Mouse (Mus musculus): ENCODE measurements around the gene Fndc9. TPM values are rescaled to one million over a fixed set of nuclear protein-coding genes. Genes with fewer than 3 reads are reported as not detected.

The Fndc9 gene
- polyA plus RNA-seq, 1 experiment: not detected

- WGBS: 62% methylated on average over 17 of the region's 17 CpGs
Measured at GRCm38 (mm10) chr11:46205639-46206409, 29.5 kb upstream of the Fndc9 start.

DNA sequence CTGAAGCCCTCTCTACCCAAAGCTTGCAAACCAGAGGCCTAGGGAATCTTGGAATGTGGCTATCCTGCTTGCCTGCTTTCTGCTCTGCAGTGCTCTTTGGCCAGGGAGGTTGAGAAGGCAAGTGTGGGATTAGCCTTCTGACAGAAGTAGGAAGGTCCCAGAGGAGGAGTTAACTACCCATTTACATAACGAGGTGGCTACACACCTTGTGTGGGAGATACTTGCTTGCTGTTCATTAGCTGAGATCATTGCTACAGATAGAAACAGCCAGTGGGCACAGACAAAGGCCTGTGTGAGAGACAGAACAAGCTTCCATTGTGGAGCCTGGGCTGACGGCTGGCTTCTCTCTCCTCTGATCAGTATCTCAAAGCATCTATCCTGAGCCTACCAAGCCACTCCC, 25.4 kb upstream of the Fndc9 start:
- no peaks in the 10 kb centered on the region for H3K27me3 ChIP-seq (ENCODE audit: control insufficient read depth, insufficient read depth, low read length)
- no peak for TF ChIP-seq CTCF (IDR thresholded peaks at IDR 0.05; ENCODE audit: extremely low read depth, insufficient read length, insufficient replicate concordance, low read depth, low read length)
- no peak for TF ChIP-seq POLR2A (IDR thresholded peaks at IDR 0.05; ENCODE audit: low read depth, low read length)
- H3K4me1 ChIP-seq (ENCODE audit: control insufficient read depth, insufficient read depth, insufficient read length, low read length): no peaks in the 10 kb centered on the region; the same call in 1 of the 2 replicates
- 48% methylated on average over 2 of the region's 2 CpGs for WGBS
- no peak overlapping the region for H3K27ac ChIP-seq (ENCODE audit: insufficient read depth, low read depth, low read length)
- H3K36me3 ChIP-seq (ENCODE audit: control insufficient read depth, insufficient read depth, low read length): no peaks in the 10 kb centered on the region
- H3K4me3 ChIP-seq (ENCODE audit: low read depth, low read length): no peak overlapping the region

More at GRCm38 (mm10) chr11:46205639-46206409, 29.5 kb upstream of the Fndc9 start:
- TF ChIP-seq CTCF (IDR thresholded peaks at IDR 0.05; ENCODE audit: extremely low read depth, insufficient read length, insufficient replicate concordance, low read depth, low read length) (no peak), POLR2A (IDR thresholded peaks at IDR 0.05; ENCODE audit: low read depth, low read length) (no peak)
- Histone ChIP-seq H3K36me3 (ENCODE audit: control insufficient read depth, insufficient read depth, low read length) (no peaks in the 10 kb centered on the region), H3K27ac (ENCODE audit: insufficient read depth, low read depth, low read length) (peak overlapping the region; percentile 56), H3K27me3 (ENCODE audit: control insufficient read depth, insufficient read depth, low read length) (no peaks in the 10 kb centered on the region), H3K4me1 (ENCODE audit: control insufficient read depth, insufficient read depth, insufficient read length, low read length) (no peaks in the 10 kb centered on the region), H3K4me3 (ENCODE audit: low read depth, low read length) (no peak overlapping the region)

DNA sequence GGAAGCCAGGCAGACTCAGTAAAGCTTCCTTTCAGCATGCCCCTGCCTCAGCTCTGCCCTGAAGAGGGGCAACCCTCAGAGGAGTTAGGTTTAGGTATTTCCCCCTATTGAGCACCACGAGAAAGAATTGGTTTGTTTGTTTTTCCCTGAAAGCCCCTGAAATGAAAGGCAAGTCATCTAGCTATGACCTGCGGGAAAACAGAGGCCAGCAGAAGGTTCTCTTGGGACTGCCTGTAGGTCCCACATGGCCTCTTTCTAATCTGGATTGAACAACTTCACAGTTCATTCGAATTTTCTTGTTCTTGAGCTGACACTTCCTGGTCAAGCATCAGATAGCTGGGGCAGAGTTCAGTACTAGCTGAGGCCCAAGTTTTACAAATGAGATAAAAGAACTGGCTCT, 23.5 kb upstream of the Fndc9 start:
- TF ChIP-seq CTCF (IDR thresholded peaks at IDR 0.05; ENCODE audit: extremely low read depth, insufficient read length, insufficient replicate concordance, low read depth, low read length): no peak
- TF ChIP-seq POLR2A (IDR thresholded peaks at IDR 0.05; ENCODE audit: low read depth, low read length): no peak
- H3K27ac ChIP-seq (ENCODE audit: insufficient read depth, low read depth, low read length): no peak overlapping the region
- H3K4me1 ChIP-seq (ENCODE audit: control insufficient read depth, insufficient read depth, insufficient read length, low read length): no peaks in the 10 kb centered on the region; the same call in 1 of the 2 replicates
- no peak overlapping the region for H3K4me3 ChIP-seq (ENCODE audit: low read depth, low read length)
- H3K36me3 ChIP-seq (ENCODE audit: control insufficient read depth, insufficient read depth, low read length): no peaks in the 10 kb centered on the region
- H3K27me3 ChIP-seq (ENCODE audit: control insufficient read depth, insufficient read depth, low read length): no peaks in the 10 kb centered on the region
- 19% methylated on average over 3 of the region's 3 CpGs for WGBS

- no peak for TF ChIP-seq CTCF (IDR thresholded peaks at IDR 0.05; ENCODE audit: extremely low read depth, insufficient read length, insufficient replicate concordance, low read depth, low read length)
- TF ChIP-seq POLR2A (IDR thresholded peaks at IDR 0.05; ENCODE audit: low read depth, low read length): no peak
- H3K27me3 ChIP-seq (ENCODE audit: control insufficient read depth, insufficient read depth, low read length): no peaks in the 10 kb centered on the region
- 73% methylated on average over 5 of the region's 5 CpGs for WGBS
- H3K36me3 ChIP-seq (ENCODE audit: control insufficient read depth, insufficient read depth, low read length): no peaks in the 10 kb centered on the region
- H3K27ac ChIP-seq (ENCODE audit: insufficient read depth, low read depth, low read length): peak overlapping the region; percentile 80
- H3K4me3 ChIP-seq (ENCODE audit: low read depth, low read length): no peak overlapping the region
- H3K4me1 ChIP-seq (ENCODE audit: control insufficient read depth, insufficient read depth, insufficient read length, low read length): no peaks in the 10 kb centered on the region; the same call in 1 of the 2 replicates
Measured at GRCm38 (mm10) chr11:46213844-46214243, 21.5 kb upstream of the Fndc9 start.

DNA sequence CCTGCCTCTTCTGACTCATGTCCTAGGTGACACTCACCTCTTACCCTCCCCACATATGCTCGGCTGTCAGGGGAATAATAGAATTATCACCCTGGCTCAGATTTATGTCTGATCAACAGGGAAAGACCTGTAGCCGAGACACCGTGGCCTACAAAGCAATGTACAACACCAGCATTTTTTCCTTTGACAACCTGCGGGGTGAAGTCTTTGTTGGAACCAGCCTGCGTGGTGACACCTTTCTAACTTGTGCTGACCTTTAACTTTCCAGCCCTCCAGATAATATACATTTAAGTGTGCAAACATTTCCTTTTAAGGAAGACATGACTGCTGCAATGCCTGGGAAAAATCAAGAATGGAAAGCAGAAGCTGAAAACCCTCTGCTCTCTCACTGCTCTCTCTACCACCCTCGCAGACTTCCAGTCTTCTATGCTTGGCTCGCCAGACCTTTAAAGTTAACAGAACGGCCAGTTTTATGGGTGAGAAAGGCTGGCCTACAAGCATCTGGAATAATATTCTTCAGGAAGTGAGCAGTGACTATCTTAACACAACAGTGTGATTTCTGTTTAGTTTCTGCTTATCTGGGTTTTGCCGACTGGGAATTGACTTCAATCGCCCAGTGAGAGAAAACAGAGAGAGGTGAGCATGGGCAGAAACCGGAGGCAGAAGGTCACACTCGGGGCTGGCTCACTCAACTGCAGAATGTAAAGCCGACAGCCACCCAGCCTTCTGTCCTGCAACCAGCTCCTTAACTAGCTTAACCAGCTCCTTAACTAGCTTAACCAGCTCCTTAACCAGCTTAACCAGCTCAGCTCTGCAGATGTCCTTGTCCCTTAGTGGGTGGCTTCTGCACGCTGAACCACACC, 20.7 kb upstream of the Fndc9 start:
- Histone ChIP-seq H3K4me3 (ENCODE audit: low read depth, low read length) (no peak overlapping the region), H3K27ac (ENCODE audit: insufficient read depth, low read depth, low read length) (peak overlapping the region; percentile 80), H3K36me3 (ENCODE audit: control insufficient read depth, insufficient read depth, low read length) (no peaks in the 10 kb centered on the region), H3K4me1 (ENCODE audit: control insufficient read depth, insufficient read depth, insufficient read length, low read length) (no peaks in the 10 kb centered on the region; the same call in 1 of the 2 replicates), H3K27me3 (ENCODE audit: control insufficient read depth, insufficient read depth, low read length) (no peaks in the 10 kb centered on the region)
- TF ChIP-seq POLR2A (IDR thresholded peaks at IDR 0.05; ENCODE audit: low read depth, low read length): no peak
- no peak for TF ChIP-seq CTCF (IDR thresholded peaks at IDR 0.05; ENCODE audit: extremely low read depth, insufficient read length, insufficient replicate concordance, low read depth, low read length)
- WGBS: 26% methylated on average over 14 of the region's 14 CpGs

GRCm38 (mm10) chr11:46215354-46215753, 20.0 kb upstream of the Fndc9 start:
- H3K36me3 ChIP-seq (ENCODE audit: control insufficient read depth, insufficient read depth, low read length): no peaks in the 10 kb centered on the region
- no peaks in the 10 kb centered on the region for H3K27me3 ChIP-seq (ENCODE audit: control insufficient read depth, insufficient read depth, low read length)
- TF ChIP-seq POLR2A (IDR thresholded peaks at IDR 0.05; ENCODE audit: low read depth, low read length) (no peak), CTCF (IDR thresholded peaks at IDR 0.05; ENCODE audit: extremely low read depth, insufficient read length, insufficient replicate concordance, low read depth, low read length) (peak; percentile 79; the same call in 1 of the 2 replicates)
- WGBS: 14% methylated on average over 3 of the region's 3 CpGs
- no peaks in the 10 kb centered on the region; the same call in 1 of the 2 replicates for H3K4me1 ChIP-seq (ENCODE audit: control insufficient read depth, insufficient read depth, insufficient read length, low read length)
- 0 out of 2 replicates have a peak overlapping the region, but pooled peaks have one; percentile 80 for H3K27ac ChIP-seq (ENCODE audit: insufficient read depth, low read depth, low read length)
- H3K4me3 ChIP-seq (ENCODE audit: low read depth, low read length): no peak overlapping the region

GRCm38 (mm10) chr11:46216669-46217068, 18.7 kb upstream of the Fndc9 start:
- TF ChIP-seq CTCF (IDR thresholded peaks at IDR 0.05; ENCODE audit: extremely low read depth, insufficient read length, insufficient replicate concordance, low read depth, low read length) (0 out of 2 replicates have a peak, but pooled peaks have one; percentile 7), POLR2A (IDR thresholded peaks at IDR 0.05; ENCODE audit: low read depth, low read length) (no peak)
- H3K27ac ChIP-seq (ENCODE audit: insufficient read depth, low read depth, low read length): no peak overlapping the region
- H3K27me3 ChIP-seq (ENCODE audit: control insufficient read depth, insufficient read depth, low read length): no peaks in the 10 kb centered on the region
- no peaks in the 10 kb centered on the region; the same call in 1 of the 2 replicates for H3K4me1 ChIP-seq (ENCODE audit: control insufficient read depth, insufficient read depth, insufficient read length, low read length)
- 70% methylated on average over 7 of the region's 7 CpGs for WGBS
- no peaks in the 10 kb centered on the region for H3K36me3 ChIP-seq (ENCODE audit: control insufficient read depth, insufficient read depth, low read length)
- no peak overlapping the region for H3K4me3 ChIP-seq (ENCODE audit: low read depth, low read length)

All from small intestine, adult 2 months (tissue).